Mouse (Mus musculus) C2C12 (cell line): ENCODE measurements at regions not wholly inside any gene's neighbourhood (a gene's known extent, or its start where the extent isn't known, plus 50 kb on each side); places are given as distances from the start of the nearest gene placed in this dataset.

Source experiments
- CTCF ChIP-seq: IDR thresholded peaks from one replicate; pipeline ENCODE4 v1.5.1; 2011; ENCODE audit not compliant: control insufficient read depth, insufficient read depth, insufficient read length
- MAX ChIP-seq: IDR thresholded peaks from one replicate; pipeline ENCODE4 v1.6.1; 2011; ENCODE audit warnings: mild to moderate bottlenecking, control low read depth
- MYOG ChIP-seq: IDR thresholded peaks from one replicate; pipeline ENCODE4 v1.6.1; 2011; ENCODE audit not compliant: control insufficient read depth, insufficient read length; ENCODE audit errors: extremely low read depth

DNA sequence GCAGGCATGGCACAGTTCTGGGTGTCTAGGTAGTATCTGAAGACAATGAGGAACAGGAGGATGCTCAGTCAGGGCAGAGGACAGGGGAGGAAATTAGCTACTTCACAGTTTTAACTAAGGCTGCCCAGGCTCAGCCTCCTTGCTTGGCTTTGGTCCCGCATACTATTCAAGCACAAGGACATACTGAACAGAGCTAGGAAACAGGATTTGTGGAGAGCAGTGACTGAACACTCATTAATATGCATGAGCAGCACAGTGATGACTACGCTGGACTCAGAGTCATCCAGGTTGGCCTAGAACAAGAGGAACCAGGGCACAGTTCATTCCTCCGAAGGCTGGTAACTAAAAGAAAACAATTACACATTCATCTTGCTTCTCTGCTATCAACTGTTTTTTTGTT is 443.1 kb downstream of the Plcl1 start:
- TF ChIP-seq CTCF: no peak
- no peak for TF ChIP-seq MAX
- no peak for TF ChIP-seq MYOG
